Mouse (Mus musculus): ENCODE data around the gene Oprl1. TPM values are rescaled to one million over a fixed set of nuclear protein-coding genes. Genes with fewer than 3 reads are reported as not detected.

Gene Oprl1
- polyA plus RNA-seq, 1 experiment = not detected

DNA sequence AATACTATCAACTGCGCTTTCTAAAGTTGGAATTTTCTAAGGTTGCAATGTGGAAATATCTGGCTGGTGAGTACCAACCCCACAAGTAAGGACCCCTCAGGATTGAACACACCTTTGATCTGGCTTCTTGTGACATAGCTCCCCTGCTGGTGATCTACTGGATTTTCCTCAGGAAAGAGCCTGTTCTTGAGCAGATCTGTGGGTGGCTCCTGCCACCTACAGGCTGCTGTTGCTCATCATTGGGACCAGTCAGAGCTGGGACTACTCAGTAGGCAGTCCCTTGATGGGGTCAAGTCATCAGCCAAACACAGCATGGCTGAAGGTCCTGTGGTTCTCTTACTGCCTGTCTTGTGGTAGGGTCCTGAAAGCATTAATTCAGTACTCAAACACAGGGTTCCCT, 36.0 kb upstream of the Oprl1 start:
- TF ChIP-seq MAX (IDR thresholded peaks at IDR 0.05) = peak; percentile 27
- peak; percentile 88 for TF ChIP-seq CTCF (IDR thresholded peaks at IDR 0.05; ENCODE audit: control insufficient read depth, insufficient read depth, insufficient read length)
- TF ChIP-seq USF1 (IDR thresholded peaks at IDR 0.05; ENCODE audit: low read depth) = no peak
- Histone ChIP-seq H3K79me3 (ENCODE audit: low read depth) (no peaks in the 10 kb centered on the region), H3K36me3 (ENCODE audit: control insufficient read depth, insufficient read depth) (no peaks in the 10 kb centered on the region), H3K79me2 (ENCODE audit: control insufficient read depth, insufficient read depth) (no peaks in the 10 kb centered on the region), H3K4me3 (ENCODE audit: insufficient read depth, poor library complexity, severe bottlenecking) (no peak overlapping the region), H3K27me3 (ENCODE audit: control insufficient read depth, insufficient read depth, insufficient read length) (no peaks in the 10 kb centered on the region), H3ac (ENCODE audit: control insufficient read depth, insufficient read length, low read depth) (no peak overlapping the region)

DNA sequence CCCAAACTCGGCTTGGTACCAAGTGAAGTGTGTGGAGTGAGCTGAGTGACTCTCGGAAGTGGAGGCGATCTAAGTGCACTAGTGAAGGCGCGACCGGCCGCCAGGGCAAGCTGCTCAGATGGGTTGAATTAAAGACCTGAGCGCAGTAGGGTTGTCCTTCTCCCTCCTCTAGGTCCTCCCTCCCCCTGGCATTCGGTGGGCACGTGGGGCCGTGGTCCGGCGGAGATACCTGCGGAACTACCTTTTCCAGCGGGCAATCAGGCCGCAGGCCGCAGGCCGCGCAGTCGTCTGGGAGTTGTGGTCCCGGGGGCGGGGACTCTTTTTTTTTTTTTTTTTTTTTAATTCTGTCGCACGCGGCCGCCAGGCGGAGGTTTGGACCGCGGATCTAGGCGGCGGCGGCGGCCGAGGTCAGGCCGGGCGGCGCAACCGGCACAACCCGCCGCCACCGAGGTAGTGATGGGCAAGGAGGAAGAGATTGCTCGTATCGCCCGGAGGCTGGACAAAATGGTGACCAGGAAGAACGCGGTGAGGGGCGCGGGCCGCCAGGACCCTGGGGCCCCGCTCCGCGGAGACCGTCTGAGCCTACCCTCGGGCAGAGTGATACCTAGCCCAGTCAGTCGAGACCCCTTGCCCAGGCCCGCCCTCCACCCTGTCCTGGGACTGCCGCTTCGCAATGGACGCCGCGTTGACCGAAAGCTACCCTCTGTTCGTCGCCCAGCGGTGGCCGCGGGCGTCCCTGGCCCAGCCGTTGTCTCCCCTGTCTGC, 34.7 kb upstream of the Oprl1 start, which contains the start of gene Tcea2:
Gene Tcea2 (plus strand): TSS at position 360 of the 765 bp plus-strand sequence.
- Histone ChIP-seq H3K27me3 (ENCODE audit: control insufficient read depth, insufficient read depth, insufficient read length) (no peaks in the 10 kb centered on the region), H3K4me3 (ENCODE audit: insufficient read depth, poor library complexity, severe bottlenecking) (peak within 1 kb of the TSS; percentile 31), H3K79me2 (ENCODE audit: control insufficient read depth, insufficient read depth) (no peaks in the 10 kb centered on the region), H3ac (ENCODE audit: control insufficient read depth, insufficient read length, low read depth) (peak within 1 kb of the TSS; percentile 93), H3K79me3 (ENCODE audit: low read depth) (no peaks in the 10 kb centered on the region), H3K36me3 (ENCODE audit: control insufficient read depth, insufficient read depth) (no peaks in the 10 kb centered on the region)
- TF ChIP-seq MAX (IDR thresholded peaks at IDR 0.05) (peak; percentile 51), CTCF (IDR thresholded peaks at IDR 0.05; ENCODE audit: control insufficient read depth, insufficient read depth, insufficient read length) (no peak), USF1 (IDR thresholded peaks at IDR 0.05; ENCODE audit: low read depth) (peak; percentile 24)

DNA sequence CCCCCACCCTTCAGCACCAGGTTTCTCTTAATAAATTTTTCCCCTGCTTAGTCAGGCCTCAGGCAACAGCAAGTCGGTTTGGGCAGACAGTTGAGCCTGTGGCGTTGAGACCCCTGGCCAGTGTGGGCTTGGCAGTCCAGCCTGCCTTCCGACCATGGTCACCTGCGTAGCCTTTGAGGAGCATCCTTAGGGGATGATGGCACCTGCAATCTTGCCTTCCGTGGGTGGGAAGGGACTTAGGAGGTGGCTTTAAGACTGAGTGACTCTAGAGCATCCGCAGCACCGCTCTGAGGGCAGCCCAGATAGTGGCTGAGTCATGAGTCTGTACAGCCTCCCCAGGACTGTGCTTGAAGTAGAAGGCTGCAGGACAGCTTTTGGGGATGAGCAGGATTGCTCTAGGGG, 34.1 kb upstream of the Oprl1 start:
- TF ChIP-seq MYOD1 (IDR thresholded peaks at IDR 0.05; ENCODE audit: control insufficient read depth, insufficient read length, low read depth) = no peak
- TF ChIP-seq MAX (IDR thresholded peaks at IDR 0.05) = no peak
- no peak for TF ChIP-seq FOSL1 (IDR thresholded peaks at IDR 0.05; ENCODE audit: insufficient read depth, low read length, poor library complexity, severe bottlenecking)
- no peak for TF ChIP-seq CEBPB (IDR thresholded peaks at IDR 0.05; ENCODE audit: low read depth)
- no peak for TF ChIP-seq MYOG (IDR thresholded peaks at IDR 0.05; ENCODE audit: control insufficient read depth, extremely low read depth, insufficient read length)
- TF ChIP-seq CTCF (IDR thresholded peaks at IDR 0.05; ENCODE audit: control insufficient read depth, insufficient read depth, insufficient read length) = no peak
- no peak for TF ChIP-seq USF1 (IDR thresholded peaks at IDR 0.05; ENCODE audit: low read depth)
- Histone ChIP-seq H3K79me2 (ENCODE audit: control insufficient read depth, insufficient read depth) (no peaks in the 10 kb centered on the region), H3K36me3 (ENCODE audit: control insufficient read depth, insufficient read depth) (no peaks in the 10 kb centered on the region), H3ac (ENCODE audit: control insufficient read depth, insufficient read length, low read depth) (peak overlapping the region; percentile 93), H3K79me3 (ENCODE audit: low read depth) (no peaks in the 10 kb centered on the region), H3K27me3 (ENCODE audit: control insufficient read depth, insufficient read depth, insufficient read length) (no peaks in the 10 kb centered on the region), H3K4me3 (ENCODE audit: insufficient read depth, poor library complexity, severe bottlenecking) (peak overlapping the region; percentile 31)

DNA sequence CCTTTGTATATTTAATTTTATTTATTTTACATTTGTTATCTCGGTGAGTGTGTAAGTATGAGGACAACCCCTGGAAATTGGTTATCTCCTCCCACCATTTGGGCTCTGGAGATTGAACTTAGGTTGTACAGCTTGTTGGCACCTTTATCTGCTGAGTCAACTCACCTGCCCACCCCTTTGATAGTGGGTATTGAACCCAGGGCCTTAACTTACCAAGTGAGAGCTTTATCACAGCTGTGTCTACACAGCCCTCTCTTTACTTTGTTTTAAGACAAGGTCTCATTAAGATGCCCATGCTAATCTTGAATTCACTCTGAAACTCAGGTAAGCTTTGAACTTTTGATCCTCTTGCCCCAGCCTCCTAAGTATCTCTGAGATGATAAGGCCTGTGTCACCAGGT, 32.8 kb upstream of the Oprl1 start:
- Histone ChIP-seq H3K79me3 (ENCODE audit: low read depth) (no peaks in the 10 kb centered on the region), H3K4me3 (ENCODE audit: insufficient read depth, poor library complexity, severe bottlenecking) (no peak overlapping the region), H3ac (ENCODE audit: control insufficient read depth, insufficient read length, low read depth) (no peak overlapping the region), H3K79me2 (ENCODE audit: control insufficient read depth, insufficient read depth) (no peaks in the 10 kb centered on the region), H3K36me3 (ENCODE audit: control insufficient read depth, insufficient read depth) (no peaks in the 10 kb centered on the region), H3K27me3 (ENCODE audit: control insufficient read depth, insufficient read depth, insufficient read length) (no peaks in the 10 kb centered on the region)
- no peak for TF ChIP-seq USF1 (IDR thresholded peaks at IDR 0.05; ENCODE audit: low read depth)
- no peak for TF ChIP-seq MYOD1 (IDR thresholded peaks at IDR 0.05; ENCODE audit: control insufficient read depth, insufficient read length, low read depth)
- TF ChIP-seq MYOG (IDR thresholded peaks at IDR 0.05; ENCODE audit: control insufficient read depth, extremely low read depth, insufficient read length) = no peak
- TF ChIP-seq CTCF (IDR thresholded peaks at IDR 0.05; ENCODE audit: control insufficient read depth, insufficient read depth, insufficient read length) = no peak
- TF ChIP-seq CEBPB (IDR thresholded peaks at IDR 0.05; ENCODE audit: low read depth) = no peak
- no peak for TF ChIP-seq FOSL1 (IDR thresholded peaks at IDR 0.05; ENCODE audit: insufficient read depth, low read length, poor library complexity, severe bottlenecking)
- TF ChIP-seq MAX (IDR thresholded peaks at IDR 0.05) = no peak

DNA sequence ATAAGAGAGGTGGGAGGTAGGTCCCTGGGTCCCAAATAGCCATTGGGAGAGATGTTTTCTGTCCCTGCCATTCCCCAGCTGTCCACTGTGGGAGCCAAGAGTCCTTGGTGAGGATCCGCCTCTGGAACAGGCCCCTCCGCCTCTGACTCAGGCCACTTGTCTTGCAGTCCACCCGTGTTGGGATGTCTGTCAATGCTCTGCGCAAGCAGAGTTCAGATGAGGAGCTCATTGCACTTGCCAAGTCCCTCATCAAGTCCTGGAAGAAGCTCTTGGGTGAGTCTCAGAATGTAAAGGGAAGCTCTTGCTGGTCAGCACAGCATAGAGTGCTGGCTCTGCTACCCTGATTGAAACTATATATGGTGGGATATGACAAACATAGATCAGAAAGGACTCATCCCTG, 31.4 kb upstream of the Oprl1 start:
- no peaks in the 10 kb centered on the region for H3K79me3 ChIP-seq (ENCODE audit: low read depth)
- no peak overlapping the region for H3ac ChIP-seq (ENCODE audit: control insufficient read depth, insufficient read length, low read depth)
- H3K79me2 ChIP-seq (ENCODE audit: control insufficient read depth, insufficient read depth) = no peaks in the 10 kb centered on the region
- no peaks in the 10 kb centered on the region for H3K27me3 ChIP-seq (ENCODE audit: control insufficient read depth, insufficient read depth, insufficient read length)
- no peak overlapping the region for H3K4me3 ChIP-seq (ENCODE audit: insufficient read depth, poor library complexity, severe bottlenecking)
- TF ChIP-seq CEBPB (IDR thresholded peaks at IDR 0.05; ENCODE audit: low read depth) = no peak
- no peaks in the 10 kb centered on the region for H3K36me3 ChIP-seq (ENCODE audit: control insufficient read depth, insufficient read depth)

DNA sequence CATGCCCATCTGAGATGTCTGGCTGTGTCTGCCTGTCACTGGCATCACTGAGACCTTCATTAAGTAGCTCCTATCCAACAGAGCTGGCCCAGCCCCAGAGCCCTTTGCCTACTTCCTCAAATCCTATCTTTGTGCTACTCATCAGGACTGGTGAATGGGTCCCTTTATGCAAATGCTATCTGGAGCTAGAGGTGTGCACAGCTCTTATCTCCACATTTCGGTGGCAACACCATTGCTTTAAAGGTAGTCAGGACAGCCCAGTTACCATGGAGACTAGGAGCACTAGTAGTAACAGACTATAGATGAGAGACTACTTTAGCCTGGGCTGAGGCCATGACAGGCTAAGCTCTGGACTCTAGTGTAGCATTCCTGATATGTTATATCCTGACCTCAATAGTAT, 30.1 kb upstream of the Oprl1 start:
- Histone ChIP-seq H3K79me2 (ENCODE audit: control insufficient read depth, insufficient read depth) (no peaks in the 10 kb centered on the region), H3K36me3 (ENCODE audit: control insufficient read depth, insufficient read depth) (no peaks in the 10 kb centered on the region), H3K27me3 (ENCODE audit: control insufficient read depth, insufficient read depth, insufficient read length) (no peaks in the 10 kb centered on the region), H3ac (ENCODE audit: control insufficient read depth, insufficient read length, low read depth) (no peak overlapping the region), H3K79me3 (ENCODE audit: low read depth) (no peaks in the 10 kb centered on the region), H3K4me3 (ENCODE audit: insufficient read depth, poor library complexity, severe bottlenecking) (no peak overlapping the region)
- TF ChIP-seq MYOD1 (IDR thresholded peaks at IDR 0.05; ENCODE audit: control insufficient read depth, insufficient read length, low read depth) (no peak), USF1 (IDR thresholded peaks at IDR 0.05; ENCODE audit: low read depth) (no peak), MYOG (IDR thresholded peaks at IDR 0.05; ENCODE audit: control insufficient read depth, extremely low read depth, insufficient read length) (no peak), FOSL1 (IDR thresholded peaks at IDR 0.05; ENCODE audit: insufficient read depth, low read length, poor library complexity, severe bottlenecking) (no peak), CEBPB (IDR thresholded peaks at IDR 0.05; ENCODE audit: low read depth) (no peak), CTCF (IDR thresholded peaks at IDR 0.05; ENCODE audit: control insufficient read depth, insufficient read depth, insufficient read length) (no peak), MAX (IDR thresholded peaks at IDR 0.05) (no peak)

Data from C2C12 (cell line).